Mouse (Mus musculus) kidney, postnatal 0 days (tissue): ENCODE results near the gene Gm49416. TPM values are rescaled to one million over a fixed set of nuclear protein-coding genes. Genes with fewer than 3 reads are reported as not detected.

ENCODE experiments used
- ATAC-seq: fragments of 200-750 bp; cut with Nextera tagmentation; replicated peaks from 2 replicates; pipeline ENCODE4 v1.8.0; 2017; ENCODE audit warnings: low read depth, moderate number of reproducible peaks, moderate TSS enrichment, moderate library complexity; ENCODE audit not compliant: low FRiP score
- DNase-seq: peaks from one replicate; pipeline ENCODE4 v3.0.0-alpha.2; 2016; ENCODE audit warnings: low spot score
- H3K27ac ChIP-seq: fragments of 300-500 bp; sonication (generic); 2 replicates; pipeline ENCODE4 v1.5.1; 2014; ENCODE audit warnings: mild to moderate bottlenecking
- H3K27me3 ChIP-seq: fragments of 300-500 bp; sonication (generic); 2 replicates; pipeline ENCODE4 v1.6.1; 2014; ENCODE audit warnings: low read length, mixed read lengths; ENCODE audit not compliant: insufficient read depth
- H3K36me3 ChIP-seq: fragments of 300-500 bp; sonication (generic); 2 replicates; pipeline ENCODE4 v1.6.1; 2014; ENCODE audit warnings: low read length, mixed read lengths; ENCODE audit not compliant: insufficient read depth
- H3K4me1 ChIP-seq: fragments of 300-500 bp; sonication (generic); replicated peaks from 2 replicates; pipeline ENCODE4 v1.6.1; 2014; ENCODE audit warnings: antibody characterized with exemption, low read length, mixed read lengths; ENCODE audit not compliant: insufficient read depth
- H3K4me2 ChIP-seq: fragments of 300-500 bp; sonication (generic); 2 replicates; pipeline ENCODE4 v1.6.1; 2014; ENCODE audit warnings: mild to moderate bottlenecking, low read length, moderate library complexity, mixed read lengths
- H3K4me3 ChIP-seq: fragments of 300-500 bp; sonication (generic); replicated peaks from 2 replicates; pipeline ENCODE4 v1.5.1; 2014; ENCODE audit warnings: low read depth, low read length
- H3K9ac ChIP-seq: fragments of 300-500 bp; sonication (generic); 2 replicates; pipeline ENCODE4 v1.6.1; 2014; ENCODE audit warnings: low read depth, low read length
- H3K9me3 ChIP-seq: fragments of 300-500 bp; sonication (generic); replicated peaks from 2 replicates; pipeline ENCODE4 v1.6.1; 2016; ENCODE audit warnings: low read length, inconsistent platforms, mixed read lengths
- CTCF ChIP-seq: IDR thresholded peaks from 2 replicates; pipeline ENCODE4 v1.5.1; 2016; ENCODE audit warnings: antibody characterized with exemption, low read depth, mild to moderate bottlenecking, moderate library complexity
- WGBS: fragments of 180-500 bp; shearing (Covaris S2); extraction: QIAGEN DNeasy Blood & Tissue Kit; methylation state at CpG from one replicate; pipeline ENCODE4 v1.1.7; 2014; 5-methylcytosine and 5-hydroxymethylcytosine counted together
- polyA plus RNA-seq: library from polyadenylated mRNA; unstranded; fragments of >200 nt; fragmentation: Nextera tagmentation; extraction: Ambion mirVana; gene quantifications from 2 replicates; pipeline ENCODE4 v1.2.1, GENCODE M21; 2015

The Gm49416 gene
- polyA plus RNA-seq, 1 experiment from 2014 or later, result not detected

- Histone ChIP-seq H3K9ac (peak overlapping the region; percentile 96), H3K36me3 (peaks cover 31% of the 10 kb centered on the region), H3K4me1 (0 out of 2 replicates have a peak, but pooled peaks cover 5% of the 10 kb centered on the region), H3K4me3 (peak overlapping the region; percentile 96), H3K4me2 (peak overlapping the region; percentile 80), H3K9me3 (no peaks in the 10 kb centered on the region), H3K27me3 (no peaks in the 10 kb centered on the region), H3K27ac (peak overlapping the region; percentile 90)
- no peak for TF ChIP-seq CTCF
- ATAC-seq (no peak), DNase-seq (no peak)
- 63% methylated on average over 10 of the region's 10 CpGs for WGBS
These were observed 16.4 kb upstream of the Gm49416 start for GRCm38 (mm10) chr19:8872266-8872840.

DNA sequence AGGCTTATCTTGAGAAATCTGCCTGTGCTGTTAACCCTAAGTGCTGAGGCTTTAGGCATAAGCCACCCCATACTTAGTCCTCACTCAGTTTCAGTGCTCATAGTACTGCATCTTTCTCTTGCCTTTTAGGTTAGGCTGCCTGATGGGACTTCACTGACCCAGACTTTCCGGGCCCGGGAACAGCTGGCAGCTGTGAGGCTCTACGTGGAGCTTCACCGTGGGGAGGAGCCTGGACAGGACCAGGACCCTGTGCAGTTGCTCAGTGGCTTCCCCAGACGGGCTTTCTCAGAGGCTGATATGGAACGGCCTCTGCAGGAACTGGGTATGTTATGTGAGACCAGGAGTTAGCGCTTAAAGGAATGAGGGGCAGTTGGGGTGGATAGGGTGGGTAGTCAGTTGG is 13.7 kb upstream of the Gm49416 start:
- Histone ChIP-seq H3K36me3 (peaks cover 31% of the 10 kb centered on the region), H3K27ac (no peak overlapping the region)
- WGBS, result 90% methylated on average over 7 of the region's 7 CpGs

DNA sequence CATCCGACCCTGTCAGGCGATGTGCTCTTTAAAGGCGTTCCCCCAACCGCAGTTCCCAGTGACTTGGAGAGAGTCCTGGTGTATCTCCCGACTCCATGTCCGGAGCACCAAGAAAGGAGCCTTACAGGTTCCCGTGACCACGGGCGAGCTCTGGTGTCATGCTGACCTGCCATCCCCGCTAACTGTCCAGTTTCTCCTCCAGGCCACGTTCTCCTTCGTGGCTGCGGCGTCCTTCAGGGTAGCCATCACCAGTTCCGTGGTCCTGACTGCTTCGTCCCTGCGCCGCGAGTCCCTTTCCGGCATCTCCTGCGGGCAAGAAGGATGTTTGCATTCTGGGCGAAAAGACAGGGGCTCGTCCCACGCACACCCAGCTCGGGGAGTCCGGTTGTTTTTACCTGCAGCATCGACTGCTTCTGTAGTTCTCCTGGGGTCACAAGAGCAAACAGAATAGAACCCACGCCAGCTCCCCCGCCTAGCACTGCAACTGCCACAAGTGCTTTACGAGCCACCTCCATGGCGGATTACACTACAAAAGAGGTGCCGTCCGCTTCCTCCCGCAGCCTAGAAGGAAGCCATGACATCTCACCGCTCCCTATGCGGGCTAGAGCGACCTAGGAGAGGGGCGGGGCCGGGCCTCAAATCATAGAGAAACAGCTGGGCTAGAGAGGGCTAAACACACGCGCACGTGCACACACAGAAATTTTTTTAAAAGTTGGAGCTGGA is 8.3 kb upstream of the Gm49416 start, which contains the start of gene Uqcc3:
Gene Uqcc3, minus strand, starts transcription at position 613 of the 723 bp plus-strand sequence.
- Histone ChIP-seq H3K36me3 (peaks cover 10% of the 10 kb centered on the region), H3K4me1 (no peaks in the 10 kb centered on the region), H3K27me3 (no peaks in the 10 kb centered on the region), H3K9ac (peak within 1 kb of the TSS; percentile 88), H3K27ac (peak within 1 kb of the TSS; percentile 87), H3K4me2 (peak within 1 kb of the TSS; percentile 78), H3K4me3 (peak within 1 kb of the TSS; percentile 81), H3K9me3 (no peaks in the 10 kb centered on the region)
- DNase-seq, result peak; percentile 97
- ATAC-seq, result peak; percentile 96
- no peak for TF ChIP-seq CTCF
- under 1% methylated on average over 42 of the region's 42 CpGs for WGBS

More for the DNA sequence above, 13.7 kb upstream of the Gm49416 start:
- Histone ChIP-seq H3K9ac (no peak overlapping the region), H3K9me3 (no peaks in the 10 kb centered on the region), H3K27me3 (no peaks in the 10 kb centered on the region), H3K4me3 (no peak overlapping the region), H3K4me2 (no peak overlapping the region), H3K4me1 (0 out of 2 replicates have a peak, but pooled peaks cover 5% of the 10 kb centered on the region)
- no peak for TF ChIP-seq CTCF
- ATAC-seq (no peak), DNase-seq (no peak)

GRCm38 (mm10) chr19:8881034-8881392 is 7.7 kb upstream of the Gm49416 start:
- Histone ChIP-seq H3K9ac (peak overlapping the region; percentile 88; the same call in 1 of the 2 replicates), H3K27ac (no peak overlapping the region; the same call in 1 of the 2 replicates), H3K36me3 (peaks cover 10% of the 10 kb centered on the region), H3K4me2 (peak overlapping the region; percentile 78), H3K9me3 (no peaks in the 10 kb centered on the region), H3K27me3 (no peaks in the 10 kb centered on the region), H3K4me3 (peak overlapping the region; percentile 81), H3K4me1 (no peaks in the 10 kb centered on the region)
- ATAC-seq, result peak; percentile 23; the same call in 1 of the 2 replicates
- TF ChIP-seq CTCF, result no peak
- whole genome bisulfite sequencing, result 12% methylated on average over 3 of the region's 3 CpGs
- no peak for DNase-seq

GRCm38 (mm10) chr19:8883616-8884015 is 5.1 kb upstream of the Gm49416 start, which contains the start of the genes Lbhd1 and Gm49403:
Lbhd1 (plus strand) TSS chr19:8883732.
Gm49403 (plus strand) TSS chr19:8883930.
- H3K27ac ChIP-seq, result no peak within 1 kb of the TSS
- no peak for ATAC-seq
- 0 out of 2 replicates have a peak, but pooled peaks cover 5% of the 10 kb centered on the region for H3K4me1 ChIP-seq
- H3K36me3 ChIP-seq, result no peaks in the 10 kb centered on the region
- no peaks in the 10 kb centered on the region for H3K27me3 ChIP-seq
- H3K9ac ChIP-seq, result no peak within 1 kb of the TSS
- H3K4me3 ChIP-seq, result no peak within 1 kb of the TSS
- no peak for TF ChIP-seq CTCF
- DNase-seq, result no peak
- no peaks in the 10 kb centered on the region for H3K9me3 ChIP-seq
- H3K4me2 ChIP-seq, result no peak within 1 kb of the TSS
- 78% methylated on average over 3 of the region's 3 CpGs for WGBS

DNA sequence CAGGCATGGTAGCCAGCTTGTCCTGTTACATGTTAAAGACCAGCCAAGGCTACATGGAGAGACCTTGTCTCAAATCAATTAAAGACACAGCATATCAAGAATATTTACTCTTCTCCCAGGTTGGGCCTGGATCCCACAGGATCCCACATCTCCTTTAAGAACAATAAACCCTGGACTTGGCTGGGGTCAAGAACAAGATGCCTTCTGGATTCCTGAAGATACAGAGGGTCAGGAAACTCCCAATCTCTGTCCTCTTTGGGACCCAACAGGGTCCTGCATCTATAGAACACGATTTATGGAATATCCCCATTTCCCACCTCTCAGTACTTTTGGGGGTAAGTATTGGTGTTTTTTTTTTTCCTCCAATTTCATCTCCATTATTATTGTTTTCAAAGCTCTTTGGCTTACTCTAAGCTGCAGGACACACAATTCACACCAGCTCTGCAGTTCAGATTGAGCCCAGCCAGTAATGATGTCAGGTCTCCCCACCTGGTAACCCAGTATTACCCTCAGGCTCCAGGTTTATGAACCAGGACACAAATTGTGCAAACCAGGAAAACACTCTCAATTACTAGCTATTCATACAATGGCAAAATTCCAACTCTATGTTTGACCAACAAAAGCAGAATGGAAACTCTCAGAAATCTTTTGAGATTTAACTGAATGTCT is 1.7 kb upstream of the Gm49416 start:
- Histone ChIP-seq H3K4me1 (0 out of 2 replicates have a peak, but pooled peaks cover 5% of the 10 kb centered on the region), H3K9me3 (no peaks in the 10 kb centered on the region), H3K27me3 (no peaks in the 10 kb centered on the region), H3K36me3 (no peaks in the 10 kb centered on the region), H3K4me2 (peak overlapping the region; percentile 72; the same call in 1 of the 2 replicates), H3K9ac (no peak overlapping the region), H3K27ac (no peak overlapping the region), H3K4me3 (no peak overlapping the region)
- ATAC-seq, result no peak
- WGBS, result 48% methylated on average over 1 of the region's 1 CpGs
- no peak for TF ChIP-seq CTCF
- DNase-seq, result peak; percentile 23
